Mouse (Mus musculus) intestine, embryonic 14.5 days (tissue): ENCODE results near the gene Igll1. TPM values are rescaled to one million over a fixed set of nuclear protein-coding genes. Genes with fewer than 3 reads are reported as not detected.

Experiments used
- ATAC-seq: fragments of 200-750 bp; cut with Nextera tagmentation; replicated peaks from 2 replicates; pipeline ENCODE4 v1.8.0; 2017; ENCODE audit warnings: low read depth, moderate number of reproducible peaks, moderate TSS enrichment, moderate library complexity; ENCODE audit not compliant: low FRiP score, low TSS enrichment
- DNase-seq: peaks from one replicate; pipeline ENCODE4 v3.0.0-alpha.2; 2018; ENCODE audit warnings: low spot score
- H3K27ac ChIP-seq: fragments of 300-500 bp; sonication (generic); 2 replicates; pipeline ENCODE4 v1.5.1; 2014; ENCODE audit warnings: low read depth, mild to moderate bottlenecking, control low read depth
- H3K27me3 ChIP-seq: fragments of 300-500 bp; sonication (generic); replicated peaks from 2 replicates; pipeline ENCODE4 v1.6.1; 2014; ENCODE audit warnings: low read length, control low read depth; ENCODE audit not compliant: control insufficient read depth, insufficient read depth
- H3K36me3 ChIP-seq: fragments of 300-500 bp; sonication (generic); 2 replicates; pipeline ENCODE4 v1.6.1; 2014; ENCODE audit warnings: low read length, control low read depth; ENCODE audit not compliant: control insufficient read depth, insufficient read depth
- H3K4me1 ChIP-seq: fragments of 300-500 bp; sonication (generic); replicated peaks from 2 replicates; pipeline ENCODE4 v1.6.1; 2014; ENCODE audit warnings: low read length, control low read depth, mixed read lengths; ENCODE audit not compliant: control insufficient read depth, insufficient read depth
- H3K4me2 ChIP-seq: fragments of 300-500 bp; sonication (generic); 2 replicates; pipeline ENCODE4 v1.6.1; 2014; ENCODE audit warnings: low read length
- H3K4me3 ChIP-seq: fragments of 300-500 bp; sonication (generic); 2 replicates; pipeline ENCODE4 v1.5.1; 2014; ENCODE audit warnings: low read depth, low read length, control low read depth, mixed read lengths
- H3K9ac ChIP-seq: fragments of 300-500 bp; sonication (generic); 2 replicates; pipeline ENCODE4 v1.6.1; 2014; ENCODE audit warnings: mild to moderate bottlenecking, low read length
- H3K9me3 ChIP-seq: fragments of 300-500 bp; sonication (generic); 2 replicates; pipeline ENCODE4 v1.6.1; 2016; ENCODE audit warnings: low read length, control low read depth; ENCODE audit not compliant: control insufficient read depth
- WGBS: fragments of 180-500 bp; shearing (Covaris S2); extraction: QIAGEN DNeasy Blood & Tissue Kit; methylation state at CpG from one replicate; pipeline ENCODE4 v1.1.7; 2014; 5-methylcytosine and 5-hydroxymethylcytosine counted together
- polyA plus RNA-seq: library from polyadenylated mRNA; unstranded; fragments of >200 nt; fragmentation: Nextera tagmentation; extraction: Ambion mirVana; gene quantifications from 2 replicates; pipeline ENCODE4 v1.2.1, GENCODE M21; 2014

Igll1 gene
- polyA plus RNA-seq, 1 experiment from 2014 or later, result not detected

GRCm38 (mm10) chr16:16896015-16896381, 32.2 kb upstream of the Igll1 start:
- peaks cover 9% of the 10 kb centered on the region for H3K4me1 ChIP-seq
- no peaks in the 10 kb centered on the region for H3K27me3 ChIP-seq
- H3K9me3 ChIP-seq, result no peaks in the 10 kb centered on the region
- peaks cover 28% of the 10 kb centered on the region for H3K36me3 ChIP-seq
- no peak overlapping the region for H3K27ac ChIP-seq
- no peak overlapping the region for H3K9ac ChIP-seq
- H3K4me3 ChIP-seq, result peak overlapping the region; percentile 56; the same call in 1 of the 2 replicates
- WGBS, result 27% methylated on average over 4 of the region's 4 CpGs
- 0 out of 2 replicates have a peak overlapping the region, but pooled peaks have one; percentile 82 for H3K4me2 ChIP-seq
- ATAC-seq (no peak; the same call in 1 of the 2 replicates), DNase-seq (no peak)

- Histone ChIP-seq H3K9ac (no peak overlapping the region), H3K36me3 (peaks cover 63% of the 10 kb centered on the region), H3K4me3 (no peak overlapping the region), H3K9me3 (no peaks in the 10 kb centered on the region), H3K4me2 (no peak overlapping the region), H3K27me3 (no peaks in the 10 kb centered on the region), H3K27ac (no peak overlapping the region), H3K4me1 (peaks cover 5% of the 10 kb centered on the region)
- ATAC-seq (no peak), DNase-seq (no peak)
- 92% methylated on average over 7 of the region's 7 CpGs for WGBS
These were observed 28.6 kb upstream of the Igll1 start for GRCm38 (mm10) chr16:16892366-16892765.

- no peak for DNase-seq
These were observed 24.6 kb upstream of the Igll1 start for GRCm38 (mm10) chr16:16888341-16888740.

GRCm38 (mm10) chr16:16879025-16879424, 15.2 kb upstream of the Igll1 start:
- no peak overlapping the region for H3K4me2 ChIP-seq
- no peak for ATAC-seq
- no peak for DNase-seq
- H3K36me3 ChIP-seq, result peaks cover 86% of the 10 kb centered on the region
- H3K4me3 ChIP-seq, result no peak overlapping the region
- H3K9me3 ChIP-seq, result peaks cover 6% of the 10 kb centered on the region; the same call in 1 of the 2 replicates
- H3K4me1 ChIP-seq, result no peaks in the 10 kb centered on the region
- WGBS, result 93% methylated on average over 5 of the region's 5 CpGs
- H3K27me3 ChIP-seq, result no peaks in the 10 kb centered on the region
- no peak overlapping the region for H3K9ac ChIP-seq
- no peak overlapping the region for H3K27ac ChIP-seq

More at GRCm38 (mm10) chr16:16888341-16888740, 24.6 kb upstream of the Igll1 start:
- H3K27ac ChIP-seq, result no peak overlapping the region
- 89% methylated on average over 1 of the region's 1 CpGs for WGBS
- H3K36me3 ChIP-seq, result peaks cover 96% of the 10 kb centered on the region
- H3K4me2 ChIP-seq, result no peak overlapping the region
- no peaks in the 10 kb centered on the region for H3K4me1 ChIP-seq
- no peak overlapping the region for H3K9ac ChIP-seq
- ATAC-seq, result no peak
- H3K27me3 ChIP-seq, result no peaks in the 10 kb centered on the region
- no peaks in the 10 kb centered on the region for H3K9me3 ChIP-seq
- no peak overlapping the region for H3K4me3 ChIP-seq

GRCm38 (mm10) chr16:16870617-16871331, 7.0 kb upstream of the Igll1 start, which contains the start of the genes Top3b and Vpreb1:
Top3b (plus strand) TSS chr16:16870736.
Vpreb1 (minus strand) TSS chr16:16870843.
- peak within 1 kb of the TSS; percentile 51 for H3K4me2 ChIP-seq
- H3K4me3 ChIP-seq, result peak within 1 kb of the TSS; percentile 62
- H3K9me3 ChIP-seq, result no peaks in the 10 kb centered on the region
- peak within 1 kb of the TSS; percentile 80 for H3K9ac ChIP-seq
- ATAC-seq, result peak; percentile 98
- peaks cover 6% of the 10 kb centered on the region for H3K36me3 ChIP-seq
- under 1% methylated on average over 49 of the region's 49 CpGs for WGBS
- DNase-seq, result peak; percentile 97
- peak within 1 kb of the TSS; percentile 91 for H3K27ac ChIP-seq
- H3K4me1 ChIP-seq, result peaks cover 6% of the 10 kb centered on the region; the same call in 1 of the 2 replicates
- H3K27me3 ChIP-seq, result no peaks in the 10 kb centered on the region

GRCm38 (mm10) chr16:16870241-16870616, 6.4 kb upstream of the Igll1 start:
- 32% methylated on average over 7 of the region's 7 CpGs for WGBS
- DNase-seq, result no peak
- peak; percentile 56 for ATAC-seq

GRCm38 (mm10) chr16:16865696-16866561, 2.1 kb upstream of the Igll1 start:
- Histone ChIP-seq H3K4me1 (no peaks in the 10 kb centered on the region), H3K9ac (no peak overlapping the region), H3K27me3 (no peaks in the 10 kb centered on the region), H3K9me3 (no peaks in the 10 kb centered on the region), H3K4me2 (no peak overlapping the region), H3K27ac (no peak overlapping the region), H3K4me3 (no peak overlapping the region), H3K36me3 (no peaks in the 10 kb centered on the region)
- DNase-seq (no peak), ATAC-seq (no peak)
- 60% methylated on average over 4 of the region's 5 CpGs for WGBS

More at GRCm38 (mm10) chr16:16870241-16870616, 6.4 kb upstream of the Igll1 start:
- Histone ChIP-seq H3K36me3 (peaks cover 3% of the 10 kb centered on the region), H3K9me3 (no peaks in the 10 kb centered on the region), H3K4me2 (peak overlapping the region; percentile 51), H3K27ac (peak overlapping the region; percentile 91; the same call in 1 of the 2 replicates), H3K27me3 (no peaks in the 10 kb centered on the region), H3K9ac (peak overlapping the region; percentile 39; the same call in 1 of the 2 replicates), H3K4me3 (peak overlapping the region; percentile 62), H3K4me1 (peaks cover 6% of the 10 kb centered on the region; the same call in 1 of the 2 replicates)

GRCm38 (mm10) chr16:16865217-16865616, 1.4 kb upstream of the Igll1 start:
- Histone ChIP-seq H3K4me2 (no peak overlapping the region), H3K9me3 (no peaks in the 10 kb centered on the region), H3K9ac (no peak overlapping the region), H3K27me3 (no peaks in the 10 kb centered on the region), H3K4me3 (no peak overlapping the region), H3K27ac (no peak overlapping the region), H3K36me3 (no peaks in the 10 kb centered on the region), H3K4me1 (no peaks in the 10 kb centered on the region)
- no peak for ATAC-seq
- DNase-seq, result no peak
